Mouse (Mus musculus): ENCODE measurements around the gene Cdca4. TPM values are rescaled to one million over a fixed set of nuclear protein-coding genes. Genes with fewer than 3 reads are reported as not detected.

The Cdca4 gene
- total RNA-seq, 2 experiments from 2014 or later, result 8.8 to 13.0 TPM

GRCm38 (mm10) chr12:112801864-112802846, 27.1 kb downstream of the Cdca4 start, which contains the start of gene Ahnak2:
TSS of gene Ahnak2 (minus strand) at chr12:112802657.
- no peak for DNase-seq (ENCODE audit: low spot score in 2 of 2)

DNA sequence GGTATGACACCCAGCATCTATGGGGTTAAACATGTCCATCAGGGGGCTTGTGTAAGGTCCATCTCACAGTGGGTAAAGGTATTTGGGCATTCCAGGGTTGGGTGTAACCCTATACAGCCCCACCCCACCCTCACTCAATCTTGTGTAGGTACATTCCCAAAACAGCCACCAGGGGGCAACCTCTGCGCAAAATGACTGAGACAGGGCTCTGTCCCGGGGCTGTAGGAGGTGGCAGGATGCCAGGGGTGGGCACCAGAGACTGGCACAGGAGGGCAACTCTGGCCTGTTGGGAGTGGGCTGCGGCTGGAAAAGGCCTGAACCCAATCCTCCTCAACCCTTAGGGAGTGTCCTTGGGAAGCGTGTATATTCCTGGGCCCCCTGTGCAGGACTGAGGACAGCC, 28.7 kb downstream of the Cdca4 start:
- peak; percentile 77 to 81 for DNase-seq (ENCODE audit: low spot score in 2 of 2)

GRCm38 (mm10) chr12:112799237-112799970, 29.8 kb downstream of the Cdca4 start:
- DNase-seq (ENCODE audit: low spot score in 2 of 2), result no peak

DNA sequence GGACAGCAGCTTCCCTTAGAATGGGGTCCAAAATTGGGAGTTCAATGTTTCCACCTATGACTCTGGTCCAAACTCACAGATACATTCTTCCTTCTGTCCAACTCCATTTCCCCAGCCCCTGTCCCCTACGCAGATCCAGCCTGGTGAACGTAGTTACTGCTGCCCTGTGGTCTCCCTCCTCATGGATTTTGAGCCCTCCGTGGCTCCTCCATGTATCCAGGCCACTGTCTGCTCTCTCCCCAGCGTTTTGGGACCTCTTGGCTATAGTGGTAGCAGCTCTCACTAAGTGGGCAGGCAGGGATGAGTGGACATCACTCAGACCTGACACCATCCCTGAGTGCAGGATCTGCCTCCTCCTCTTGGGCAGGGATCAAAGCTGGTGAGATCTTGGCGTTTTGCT, 30.5 kb downstream of the Cdca4 start:
- no peak for DNase-seq (ENCODE audit: low spot score in 2 of 2)

- DNase-seq (ENCODE audit: low spot score in 2 of 2), result no peak
These were observed 30.9 kb downstream of the Cdca4 start for GRCm38 (mm10) chr12:112798332-112798681.

GRCm38 (mm10) chr12:112797672-112798331, 31.4 kb downstream of the Cdca4 start:
- DNase-seq (ENCODE audit: low spot score in 2 of 2), result peak; percentile 67 to 71

DNA sequence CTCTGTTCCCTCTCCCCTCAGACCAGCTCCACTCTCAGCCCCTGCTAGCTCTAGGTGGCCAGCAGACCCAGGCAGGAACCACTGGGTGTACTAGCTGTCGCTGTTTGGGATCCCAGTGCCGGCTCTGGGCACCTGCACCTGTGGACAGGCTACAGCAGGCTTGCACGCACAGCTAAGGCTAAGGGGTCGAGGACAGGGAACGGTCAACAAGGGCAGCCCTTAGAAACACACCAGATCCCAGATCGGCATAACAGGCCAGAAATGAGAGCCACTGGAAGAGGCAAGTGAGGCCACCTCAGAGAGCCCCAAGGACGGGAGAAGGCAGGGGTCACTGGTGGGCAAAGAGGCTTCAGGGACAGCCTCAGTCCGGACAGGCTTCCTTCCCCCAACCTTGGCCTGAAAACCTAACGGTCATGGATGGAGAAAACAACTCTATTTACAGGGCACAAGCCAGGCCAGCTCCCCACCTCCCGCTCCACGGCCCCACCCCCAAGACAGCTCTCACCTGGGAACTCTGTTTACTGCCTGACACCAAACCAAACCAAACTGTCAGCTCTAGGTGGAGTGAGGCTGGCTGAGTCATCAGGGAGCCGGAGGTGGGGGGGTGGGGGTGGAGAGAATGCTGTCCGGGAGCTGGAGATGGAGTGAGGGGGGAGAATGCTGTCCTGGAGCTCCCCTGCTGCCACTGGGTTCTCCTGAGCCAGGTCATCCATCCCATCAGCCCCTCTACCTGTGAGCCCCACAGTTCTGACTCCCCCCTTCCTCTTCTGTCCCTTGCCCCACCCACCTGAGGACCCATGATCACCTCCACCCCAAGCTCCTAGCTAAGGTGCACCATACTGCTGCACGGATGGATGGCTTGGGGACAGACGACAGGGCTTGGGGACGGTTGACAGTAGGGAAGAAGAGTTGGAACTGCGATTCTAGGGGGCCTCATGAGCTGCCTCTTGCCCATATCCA, 32.4 kb downstream of the Cdca4 start:
- DNase-seq (ENCODE audit: low spot score in 2 of 2), result no peak

DNA sequence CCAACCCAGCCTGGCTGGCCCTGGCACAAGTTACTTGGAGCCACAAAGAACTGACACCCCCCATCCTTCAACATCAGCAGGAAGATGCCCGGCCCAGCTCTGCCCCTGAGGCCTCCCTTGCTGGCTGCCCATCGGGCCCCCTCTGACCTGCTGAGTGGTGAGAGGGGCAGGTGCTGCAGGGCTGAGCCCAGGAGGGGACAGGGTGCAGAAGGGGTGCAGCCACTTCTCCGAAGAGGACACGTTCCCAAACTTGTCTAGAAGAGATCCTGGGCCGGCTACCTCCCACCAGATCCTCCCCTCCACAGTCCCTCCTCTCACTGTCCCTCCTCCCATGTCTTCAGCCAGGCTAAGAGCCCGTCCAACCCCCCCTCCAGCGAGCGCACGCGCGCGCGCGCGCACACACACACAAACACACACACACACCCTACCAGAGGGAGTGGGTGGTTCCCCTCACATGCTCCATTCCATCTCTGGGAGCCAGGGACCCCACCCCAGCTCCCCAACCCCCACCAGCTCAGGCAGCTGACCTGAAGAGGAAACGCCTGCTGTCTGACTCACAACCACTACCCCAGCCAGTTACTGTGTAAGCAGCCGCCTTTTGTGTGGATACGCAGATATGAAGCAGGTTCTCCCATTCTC, 33.6 kb downstream of the Cdca4 start:
- DNase-seq (ENCODE audit: low spot score in 2 of 2), result no peak

DNA sequence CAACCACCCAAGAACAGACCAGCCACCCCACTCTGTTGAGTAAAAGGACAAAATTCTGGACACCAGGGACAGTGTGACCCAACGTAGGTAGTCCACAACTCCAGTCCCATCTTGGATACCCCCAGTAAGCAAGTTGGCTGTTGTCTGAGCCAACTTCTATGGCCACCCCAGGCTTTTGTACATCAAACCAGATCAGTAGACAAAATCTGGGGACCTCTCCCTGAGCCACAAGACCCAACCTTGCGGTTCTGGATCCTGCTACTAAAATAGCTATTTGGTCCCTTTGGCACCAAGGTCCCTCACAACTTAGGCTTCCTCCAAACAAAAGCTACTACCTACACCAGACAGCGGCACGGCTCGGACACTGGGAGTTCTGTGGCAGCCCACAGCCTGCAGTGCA, 34.2 kb downstream of the Cdca4 start:
- no peak for DNase-seq (ENCODE audit: low spot score in 2 of 2)

DNA sequence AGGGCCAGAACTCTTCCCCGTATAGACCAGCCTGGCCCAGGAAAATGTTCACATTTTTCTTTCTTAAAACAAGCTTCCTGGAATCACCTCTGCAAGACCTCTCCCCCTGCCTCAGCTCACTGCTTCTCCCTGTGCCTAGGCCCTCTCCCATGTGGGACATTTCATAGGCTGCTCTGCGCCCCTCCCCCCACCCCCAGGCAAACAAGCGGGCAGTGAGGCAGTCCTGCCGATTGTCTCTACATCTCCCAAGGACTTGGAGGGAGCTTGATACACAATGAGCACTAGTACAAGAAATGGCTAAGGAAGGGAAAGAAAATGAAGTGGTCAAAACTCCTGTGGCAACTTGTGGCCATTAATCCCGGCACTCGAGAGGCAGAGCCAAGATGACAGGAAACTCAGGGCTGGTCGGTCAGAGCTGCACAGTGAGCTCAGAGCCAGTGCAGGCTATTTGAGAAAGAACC, 34.8 kb downstream of the Cdca4 start:
- no peak for DNase-seq (ENCODE audit: low spot score in 2 of 2)

- DNase-seq (ENCODE audit: low spot score in 2 of 2), result no peak
These were observed 35.4 kb downstream of the Cdca4 start for GRCm38 (mm10) chr12:112793601-112794355.

DNA sequence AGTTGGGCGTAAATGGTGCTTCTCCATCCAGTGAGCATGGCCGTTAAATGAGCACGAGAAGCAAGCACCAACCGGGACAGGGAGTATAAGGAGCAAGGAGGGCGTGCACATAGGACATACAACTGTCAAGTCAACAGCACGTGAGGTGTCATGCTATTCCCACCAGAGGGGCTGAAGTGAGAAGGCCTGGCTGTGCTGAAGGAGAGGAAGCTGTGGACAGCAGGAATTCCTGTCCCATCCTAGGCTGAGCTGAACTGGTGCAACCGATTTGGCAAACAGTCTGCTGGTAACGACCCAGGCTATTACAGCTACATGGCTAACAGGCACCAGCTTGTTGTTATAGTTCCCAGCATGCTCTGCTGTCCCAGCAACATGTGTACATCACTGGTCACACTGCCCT, 38.2 kb downstream of the Cdca4 start:
- DNase-seq (ENCODE audit: low spot score in 2 of 2), result no peak

GRCm38 (mm10) chr12:112774481-112774880, 54.7 kb downstream of the Cdca4 start:
- no peak for DNase-seq (ENCODE audit: low spot score in 2 of 2)

DNA sequence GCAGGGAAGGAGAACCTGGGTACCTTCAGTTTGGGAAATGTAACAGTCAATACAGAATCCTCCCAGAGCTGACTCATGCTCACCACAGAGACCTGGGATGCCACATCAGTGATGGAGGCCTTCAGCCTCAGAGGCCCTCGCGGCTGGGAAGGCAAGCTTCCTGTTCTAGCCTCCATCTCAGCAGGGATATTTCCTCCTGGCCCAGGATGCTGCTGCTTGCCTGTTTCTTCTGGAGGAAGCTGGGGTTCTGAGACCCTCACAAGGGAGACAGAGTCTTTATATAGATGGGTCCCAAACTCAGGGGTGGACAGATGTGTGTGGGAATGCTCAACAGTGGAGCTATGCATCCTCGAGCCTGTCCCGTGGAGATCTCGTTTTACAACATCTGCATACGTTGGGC, 55.2 kb downstream of the Cdca4 start:
- DNase-seq (ENCODE audit: low spot score in 2 of 2), result no peak

- no peak for DNase-seq (ENCODE audit: low spot score in 2 of 2)
These were observed 55.9 kb downstream of the Cdca4 start for GRCm38 (mm10) chr12:112773366-112773765.

GRCm38 (mm10) chr12:112772306-112772705, 56.9 kb downstream of the Cdca4 start:
- no peak for DNase-seq (ENCODE audit: low spot score in 2 of 2)

DNA sequence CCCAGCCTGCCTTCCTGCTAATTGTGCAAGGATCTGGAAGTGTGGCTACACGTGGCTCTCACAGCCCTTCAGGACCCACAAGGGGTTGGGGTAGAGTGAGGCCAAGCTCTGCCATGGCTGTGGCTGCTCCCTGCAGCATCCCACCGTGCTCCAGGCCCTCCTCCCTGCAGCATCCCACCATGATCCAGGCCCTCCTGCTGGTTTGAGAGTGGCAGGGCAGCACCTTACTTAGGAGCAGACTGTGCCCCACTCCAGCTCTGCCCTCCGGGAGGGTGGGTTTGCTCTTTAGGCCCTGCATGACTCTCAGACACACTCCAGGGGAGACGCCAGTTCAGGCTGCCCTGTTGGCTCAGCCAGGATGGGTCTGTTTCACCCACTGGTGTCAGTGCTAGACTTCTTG, 58.8 kb downstream of the Cdca4 start:
- no peak for DNase-seq (ENCODE audit: low spot score in 2 of 2)
